ENCODE assay signal across 8 mouse cellular contexts in the genomic region with DNA sequence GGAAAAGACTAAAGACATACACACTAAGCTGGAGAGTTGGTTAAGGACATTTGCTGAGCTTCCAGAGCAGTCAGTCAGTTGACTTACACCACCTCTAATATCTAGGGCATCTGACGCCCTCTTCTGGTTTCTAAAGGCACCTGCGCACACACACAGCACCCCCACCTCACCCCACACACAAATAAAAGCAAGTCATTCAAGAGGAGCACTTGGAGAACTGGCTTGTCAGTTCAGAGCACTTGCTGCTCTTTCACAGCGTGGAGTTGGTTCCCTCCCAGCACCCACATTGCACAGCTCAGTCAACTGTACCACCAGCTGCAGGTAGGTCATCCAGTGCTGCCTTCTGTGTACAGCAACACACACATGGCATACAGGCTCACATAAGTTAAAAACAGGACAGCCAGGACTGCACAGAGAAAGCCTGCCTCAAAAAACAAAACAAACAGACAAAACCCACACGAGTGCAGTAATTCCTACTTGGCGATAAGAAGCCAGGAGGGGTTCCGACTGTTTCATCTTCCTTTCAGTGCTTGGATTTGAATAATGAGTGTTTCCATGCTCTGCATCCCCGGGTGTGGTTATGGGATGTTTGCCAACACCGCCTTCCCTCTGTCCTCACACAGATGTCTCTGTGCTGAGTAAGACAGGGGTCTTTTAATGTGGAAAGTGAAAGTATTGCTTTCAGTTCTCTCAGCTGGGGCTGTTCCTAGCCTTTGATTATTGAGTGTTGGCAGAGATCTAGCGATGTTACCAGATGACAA. TPM values are rescaled to one million over a fixed set of nuclear protein-coding genes. Genes with fewer than 3 reads are reported as not detected.
DNase-seq lines count a peak whose midpoint lies in the region; ATAC-seq and TF ChIP-seq lines count a peak whose summit lies in the region.

No protein-coding gene starts in this region.

- peak overlapping the region; percentile 49 for H3K9ac ChIP-seq in heart, adult 2 months (ENCODE audit: low read depth, low read length)
- no peak overlapping the region for H3K9ac ChIP-seq in kidney, postnatal 0 days (ENCODE audit: low read depth, low read length)
- no peak overlapping the region for H3K9ac ChIP-seq in lung, embryonic 15.5 days

- ATAC-seq in kidney, postnatal 0 days (replicated peaks; ENCODE audit: low FRiP score, low read depth): no peak
- no peak for ATAC-seq in lung, embryonic 15.5 days (ENCODE audit: borderline replicate concordance, extremely low read depth, low FRiP score, low TSS enrichment)

- TF ChIP-seq EP300 in heart, adult 2 months (IDR thresholded peaks at IDR 0.05; ENCODE audit: insufficient read depth, low read depth, low read length): 0 out of 2 replicates have a peak, but pooled peaks have one; percentile 32

- DNase-seq in 416B (ENCODE audit: low read depth): peak; percentile 94
- DNase-seq in CD8-positive naive resting alpha-beta T cell, adult 2 months (ENCODE audit: low read depth in 2 of 2, low spot score in 2 of 2): peak; percentile 35 to 64
- DNase-seq in cerebellum, adult 8-10 months: peak; percentile 59
- DNase-seq in heart, adult 2 months: peak in 1 of 2 experiments; percentile 61
- DNase-seq in kidney, postnatal 0 days (ENCODE audit: low spot score): peak; percentile 74
- peak; percentile 76 to 77 for DNase-seq in right cerebral cortex, postnatal 10 days (ENCODE audit: low spot score in 2 of 2)
- no peak for DNase-seq in c-Kit-positive CD71-positive TER-119-positive erythroid progenitor cells, embryonic 14.5 days (ENCODE audit: low spot score)

- H3K9me3 ChIP-seq in kidney, postnatal 0 days (replicated peaks; ENCODE audit: low read length): no peaks in the 10 kb centered on the region
- no peaks in the 10 kb centered on the region for H3K9me3 ChIP-seq in lung, embryonic 15.5 days

- TF ChIP-seq POLR2A in heart, adult 2 months (IDR thresholded peaks at IDR 0.05; ENCODE audit: insufficient read depth, low read depth, low read length): no peak

- peak; percentile 74 for TF ChIP-seq CTCF in heart, adult 2 months (IDR thresholded peaks at IDR 0.05)
- peak; percentile 63 for TF ChIP-seq CTCF in kidney, postnatal 0 days (IDR thresholded peaks at IDR 0.05; ENCODE audit: low read depth)

- 20% methylated on average over 9 of the region's 9 CpGs for WGBS in heart, adult 2 months
- WGBS in kidney, postnatal 0 days: 43% methylated on average over 9 of the region's 9 CpGs
- 32% methylated on average over 9 of the region's 9 CpGs for WGBS in lung, embryonic 15.5 days

- H3K79me2 ChIP-seq in heart, adult 2 months (replicated peaks; ENCODE audit: control insufficient read depth, insufficient read depth, low read length): peaks cover 10% of the 10 kb centered on the region

- H3K4me2 ChIP-seq in kidney, postnatal 0 days (ENCODE audit: low read length): no peak overlapping the region
- H3K4me2 ChIP-seq in lung, embryonic 15.5 days: peak overlapping the region; percentile 17

- H3K27ac ChIP-seq in heart, adult 2 months: peak overlapping the region; percentile 53
- peak overlapping the region; percentile 57 for H3K27ac ChIP-seq in kidney, postnatal 0 days
- H3K27ac ChIP-seq in lung, embryonic 15.5 days: peak overlapping the region; percentile 56

- peaks cover 55% of the 10 kb centered on the region for H3K4me1 ChIP-seq in heart, adult 2 months (ENCODE audit: control insufficient read depth, insufficient read depth, low read length)
- H3K4me1 ChIP-seq in kidney, postnatal 0 days (replicated peaks; ENCODE audit: insufficient read depth, low read length): peaks cover 30% of the 10 kb centered on the region
- peaks cover 49% of the 10 kb centered on the region for H3K4me1 ChIP-seq in lung, embryonic 15.5 days

- H3K4me3 ChIP-seq in heart, adult 2 months: no peak overlapping the region; the same call in 1 of the 2 replicates
- no peak overlapping the region for H3K4me3 ChIP-seq in kidney, postnatal 0 days (replicated peaks; ENCODE audit: low read depth, low read length)
- no peak overlapping the region for H3K4me3 ChIP-seq in lung, embryonic 15.5 days

- H3K36me3 ChIP-seq in heart, adult 2 months (ENCODE audit: control insufficient read depth, insufficient read depth, low read length): peaks cover 29% of the 10 kb centered on the region
- no peaks in the 10 kb centered on the region for H3K36me3 ChIP-seq in kidney, postnatal 0 days (ENCODE audit: insufficient read depth, low read length)
- H3K36me3 ChIP-seq in lung, embryonic 15.5 days: no peaks in the 10 kb centered on the region

- intact Hi-C loops in heart, adult 2 months (cut with DNase I): loop anchor here (2.0 kb wide), 1 partner anchor 52 kb away; a partner anchor contains a TSS

- no peaks in the 10 kb centered on the region for H3K27me3 ChIP-seq in heart, adult 2 months (ENCODE audit: control insufficient read depth, insufficient read depth, low read length)
- H3K27me3 ChIP-seq in kidney, postnatal 0 days (ENCODE audit: insufficient read depth, low read length): no peaks in the 10 kb centered on the region
- H3K27me3 ChIP-seq in lung, embryonic 15.5 days: no peaks in the 10 kb centered on the region

RNA-seq across cellular contexts. Expression of a gene that starts 50.9 kb away (rescaled TPM):
- 100 to 1,000 TPM in 1 of 2 experiments, 10 to 100 TPM in 1; 96.7 to 116 TPM for total RNA-seq in heart, adult 2 months (2021)
- 65.0 and 86.1 TPM in 2 replicates for polyA plus RNA-seq in heart, adult 2 months (2012; rRNA removed)
- polyA plus RNA-seq in kidney, postnatal 0 days (2015; fragmentation: Nextera tagmentation; extraction: Ambion mirVana): 10.4 and 12.0 TPM in 2 replicates
- 14.2 and 15.0 TPM in 2 replicates for polyA plus RNA-seq in lung, embryonic 15.5 days (2015; fragmentation: Nextera tagmentation; extraction: Ambion mirVana)
